Mouse (Mus musculus) ES-Bruce4 (cell line): ENCODE results near the gene Gm28053.

ENCODE experiments used
- CTCF ChIP-seq: IDR thresholded peaks from one replicate; pipeline ENCODE4 v1.8.1; 2011; ENCODE audit warnings: low read depth, low read length
- POLR2A ChIP-seq: IDR thresholded peaks from one replicate; pipeline ENCODE4 v1.8.1; 2011; ENCODE audit warnings: low read length; ENCODE audit not compliant: insufficient read depth

DNA sequence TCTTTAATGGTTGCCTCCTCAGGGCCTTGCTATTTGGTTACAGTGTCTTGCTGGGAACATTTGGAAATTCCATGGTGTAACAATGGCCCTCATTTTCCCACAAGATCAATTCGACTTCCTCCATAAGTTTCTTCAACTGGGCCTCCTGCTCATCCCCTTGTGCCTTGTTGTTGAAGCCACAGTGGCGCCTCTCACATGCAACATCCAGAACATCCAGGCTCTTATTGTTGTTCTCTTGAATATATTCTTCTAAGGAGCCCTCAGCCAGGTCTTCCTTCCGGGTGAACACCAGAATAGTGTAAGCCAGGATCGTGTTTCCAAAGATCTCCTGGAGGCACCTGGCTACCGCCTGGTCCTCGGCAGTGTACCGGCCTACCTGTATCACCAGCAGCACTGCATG, 16.3 kb upstream of the Gm28053 start:
- TF ChIP-seq POLR2A: no peak
- TF ChIP-seq CTCF: no peak
